Mouse (Mus musculus) cerebellum, adult 2 months (tissue): ENCODE results near the gene Gm10799.
"Not testable (repeated sequence)": the region's sequence is repeated elsewhere in the genome, so short reads cannot be mapped to it uniquely, and the experiment has no call there.

Experiments used
- CTCF ChIP-seq: fragments of 200-500 bp; IDR thresholded peaks from 2 replicates; pipeline ENCODE4 v1.5.1; 2011; ENCODE audit warnings: low read depth, mild to moderate bottlenecking, control low read depth, low read length, moderate library complexity, borderline replicate concordance; ENCODE audit not compliant: insufficient read depth
- POLR2A ChIP-seq: fragments of 200-500 bp; IDR thresholded peaks from 2 replicates; pipeline ENCODE4 v1.6.1; 2011; ENCODE audit warnings: low read length, control low read depth, borderline replicate concordance; ENCODE audit not compliant: insufficient read depth

GRCm38 (mm10) chr2:104097396-104097795, 29.0 kb upstream of the Gm10799 start:
- not testable (repeated sequence) for TF ChIP-seq CTCF, POLR2A
